Mouse (Mus musculus) monocyte, adult 5-6 weeks (primary cell): ENCODE results near the gene Asgr1. TPM values are rescaled to one million over a fixed set of nuclear protein-coding genes. Genes with fewer than 3 reads are reported as not detected.
A peak's percentile ranks its signal among the peaks of the same experiment; 100 is the strongest.
"Not testable (repeated sequence)": the region's sequence is repeated elsewhere in the genome, so short reads cannot be mapped to it uniquely, and the experiment has no call there.

Experiments
- ATAC-seq: fragments of 153-309, 156-312 bp; replicated peaks from 2 replicates; pipeline ENCODE4 v1.8.0; 2017; ENCODE audit warnings: mild to moderate bottlenecking; ENCODE audit not compliant: low TSS enrichment, insufficient number of reproducible peaks, severe bottlenecking, poor library complexity, low FRiP score
- total RNA-seq: library from RNA; stranded (forward); fragments of 200-1000, 200-491, 200-594 nt; gene quantifications from 3 replicates; pipeline ENCODE4 v1.2.3, GENCODE M21; 2017

The Asgr1 gene
- total RNA-seq, result not detected in 3 replicates

DNA sequence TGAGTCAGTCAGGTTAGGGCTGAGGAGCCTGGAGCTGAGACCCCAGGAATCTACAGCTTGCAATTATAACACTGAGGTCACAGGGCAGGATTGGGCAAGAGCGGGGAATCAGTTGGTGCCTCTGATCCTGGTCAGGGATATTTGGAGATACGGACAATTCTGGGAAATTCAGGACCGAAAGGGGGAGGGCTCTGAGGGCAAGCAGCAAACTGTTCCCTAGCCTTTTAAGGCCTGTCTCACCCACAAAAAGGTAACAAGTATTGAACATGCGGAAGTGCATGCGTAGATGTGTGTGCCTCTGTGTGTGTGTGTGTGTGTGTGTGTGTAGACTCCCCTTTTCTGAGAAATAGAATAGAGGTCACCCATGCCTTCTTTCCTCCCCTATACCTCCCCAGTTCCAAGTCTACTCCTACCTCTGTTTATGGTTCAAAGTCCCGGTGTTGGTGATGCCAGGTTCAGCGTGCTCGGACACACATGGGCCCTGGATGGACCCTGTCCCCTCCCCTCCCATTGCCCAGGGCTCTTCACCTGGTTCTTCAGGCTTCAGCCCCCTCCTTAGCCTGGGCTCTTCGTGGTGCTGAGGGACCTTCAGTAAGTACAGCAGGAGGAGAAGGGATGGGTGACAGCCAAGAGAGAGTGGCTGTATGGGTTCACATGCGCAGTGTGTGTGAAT, at the start of gene Asgr1:
Gene Asgr1, plus strand, starts transcription at position 188 of the 673 bp plus-strand sequence.
- ATAC-seq, result no peak

DNA sequence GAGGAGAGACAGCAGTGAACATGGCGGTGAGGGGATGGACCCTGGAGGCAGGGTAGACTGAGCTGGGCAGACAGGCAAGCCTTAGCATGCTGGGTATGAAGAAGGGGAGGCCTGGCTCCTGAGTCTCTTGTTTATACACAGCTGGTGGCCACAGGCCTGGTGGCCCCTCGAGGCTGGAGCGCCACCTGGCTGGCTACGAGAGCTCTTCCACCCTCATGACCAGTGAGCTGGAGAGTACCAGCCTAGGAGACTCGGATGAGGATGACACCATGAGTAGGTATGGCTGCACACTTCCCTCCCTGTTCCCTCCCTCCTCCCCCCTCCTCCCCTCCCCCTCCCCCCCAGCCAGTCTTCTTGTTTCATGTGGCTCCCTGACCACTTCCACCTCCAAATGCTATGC, 48.4 kb upstream of the Asgr1 start:
- ATAC-seq, result no peak

DNA sequence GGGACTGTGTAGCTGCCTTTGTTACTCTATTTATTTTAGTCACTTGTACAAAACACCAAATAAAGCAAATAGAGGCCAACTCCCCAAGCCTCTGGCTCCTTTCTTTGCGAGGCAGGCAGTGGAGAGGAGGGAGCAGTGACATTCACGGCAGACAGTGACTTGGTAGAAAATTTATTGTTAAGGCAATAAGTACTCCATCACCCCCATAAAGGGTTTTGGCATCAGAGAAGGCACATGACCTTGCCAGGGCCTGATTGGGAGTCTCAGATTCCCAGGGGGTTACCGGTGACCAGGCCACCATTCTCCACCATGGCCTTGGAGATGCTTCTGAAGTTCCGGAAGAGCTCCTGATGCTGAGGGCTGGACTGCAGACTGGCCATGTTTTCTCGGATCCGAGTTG, 43.9 kb upstream of the Asgr1 start:
- no peak for ATAC-seq

DNA sequence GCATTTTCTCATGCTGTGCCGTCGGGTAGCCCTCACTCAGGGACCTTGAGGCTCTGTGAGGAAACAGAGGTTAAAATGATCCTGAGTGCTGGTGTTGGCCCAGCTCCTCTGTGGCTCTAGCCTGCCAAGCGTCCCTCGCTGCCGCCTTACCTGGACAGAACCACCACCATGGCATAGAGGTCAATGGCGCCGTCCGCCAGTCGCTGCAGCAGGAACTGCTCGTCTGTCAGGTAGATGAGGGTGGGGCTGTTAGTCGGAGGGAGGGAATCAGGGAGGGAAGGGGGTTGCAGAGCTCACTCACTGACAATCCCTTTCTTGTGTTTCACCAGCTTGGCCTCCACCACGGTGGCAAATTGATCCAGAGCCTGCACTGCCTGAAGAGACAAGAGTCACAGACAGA, 43.3 kb upstream of the Asgr1 start:
- ATAC-seq, result no peak

DNA sequence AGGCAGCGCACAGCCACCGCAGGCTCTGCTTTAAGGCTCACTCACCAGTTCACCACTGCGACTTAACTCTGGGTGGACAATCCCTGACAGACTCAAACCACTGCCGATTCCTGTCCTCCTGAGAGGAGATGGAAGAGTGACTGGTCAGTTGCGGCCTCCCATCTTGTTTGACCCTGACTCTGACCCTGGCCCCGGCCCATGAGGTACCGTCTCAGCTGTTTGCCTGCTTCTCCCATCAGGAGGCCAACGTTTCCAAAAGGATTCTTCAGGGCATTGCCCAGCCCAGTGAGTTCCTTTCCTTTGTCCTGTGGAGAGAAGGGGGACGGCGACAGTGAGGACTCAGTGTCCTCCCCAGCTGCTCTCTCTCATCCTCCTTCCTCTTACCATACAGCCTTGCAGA, 42.9 kb upstream of the Asgr1 start:
- ATAC-seq, result no peak

DNA sequence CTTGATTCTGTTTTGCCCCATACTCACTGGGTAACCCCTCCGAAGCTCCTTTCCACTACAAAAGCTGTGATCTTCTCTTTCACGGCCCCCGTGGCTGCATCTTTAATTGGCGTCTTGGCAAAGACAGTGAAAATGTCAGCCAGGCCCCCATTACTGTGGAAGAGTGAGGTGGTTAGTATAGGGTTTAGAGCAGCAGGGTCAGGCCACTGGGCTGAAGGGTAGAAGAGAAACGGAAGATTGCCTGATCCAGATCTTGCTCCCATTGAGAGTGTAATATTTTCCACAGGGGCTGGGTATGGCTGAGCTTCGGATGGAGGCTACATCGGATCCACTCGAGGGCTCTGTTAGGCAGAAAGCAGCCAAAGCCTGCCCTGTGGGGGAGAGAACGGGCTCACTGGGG, 41.0 kb upstream of the Asgr1 start:
- ATAC-seq, result no peak

DNA sequence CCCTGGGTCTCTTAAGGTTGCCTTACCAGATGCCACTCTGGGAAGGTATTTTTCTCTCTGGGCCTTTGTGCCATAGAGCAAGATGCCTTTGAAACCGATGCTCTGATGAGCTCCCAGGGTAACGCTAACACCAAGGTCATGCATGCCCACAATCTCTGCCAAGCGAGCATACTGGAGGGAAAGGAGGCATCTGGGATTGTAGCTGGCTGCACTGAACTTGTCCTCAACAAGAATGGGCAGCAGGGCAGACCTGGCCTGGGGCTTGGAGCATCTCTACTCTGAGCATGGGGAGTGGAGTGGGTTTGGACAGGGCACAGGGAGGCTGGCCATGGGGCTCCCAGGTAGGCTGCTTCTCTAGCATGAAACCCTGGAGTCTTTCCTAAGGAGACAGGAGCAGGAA, 40.5 kb upstream of the Asgr1 start:
- no peak for ATAC-seq

DNA sequence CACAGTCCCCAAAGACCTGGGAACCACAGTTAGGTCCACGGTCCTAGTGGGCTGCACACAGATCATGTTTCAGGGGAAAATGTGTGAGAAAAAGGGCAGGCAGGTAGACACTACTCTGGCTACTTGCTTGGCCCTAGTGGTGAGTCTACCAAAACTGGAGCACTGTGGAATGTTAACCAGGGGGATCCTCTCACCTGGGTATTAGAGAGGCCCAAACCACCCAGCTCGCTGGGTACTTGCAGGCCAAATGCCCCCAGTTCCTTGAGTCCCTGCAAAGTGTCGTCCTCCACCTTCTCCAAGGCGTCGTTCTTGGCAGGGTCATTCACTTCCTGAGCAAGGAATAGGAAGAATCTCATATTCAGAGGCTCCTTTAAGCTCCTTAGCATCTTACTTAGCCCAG, 39.8 kb upstream of the Asgr1 start:
- no peak for ATAC-seq

DNA sequence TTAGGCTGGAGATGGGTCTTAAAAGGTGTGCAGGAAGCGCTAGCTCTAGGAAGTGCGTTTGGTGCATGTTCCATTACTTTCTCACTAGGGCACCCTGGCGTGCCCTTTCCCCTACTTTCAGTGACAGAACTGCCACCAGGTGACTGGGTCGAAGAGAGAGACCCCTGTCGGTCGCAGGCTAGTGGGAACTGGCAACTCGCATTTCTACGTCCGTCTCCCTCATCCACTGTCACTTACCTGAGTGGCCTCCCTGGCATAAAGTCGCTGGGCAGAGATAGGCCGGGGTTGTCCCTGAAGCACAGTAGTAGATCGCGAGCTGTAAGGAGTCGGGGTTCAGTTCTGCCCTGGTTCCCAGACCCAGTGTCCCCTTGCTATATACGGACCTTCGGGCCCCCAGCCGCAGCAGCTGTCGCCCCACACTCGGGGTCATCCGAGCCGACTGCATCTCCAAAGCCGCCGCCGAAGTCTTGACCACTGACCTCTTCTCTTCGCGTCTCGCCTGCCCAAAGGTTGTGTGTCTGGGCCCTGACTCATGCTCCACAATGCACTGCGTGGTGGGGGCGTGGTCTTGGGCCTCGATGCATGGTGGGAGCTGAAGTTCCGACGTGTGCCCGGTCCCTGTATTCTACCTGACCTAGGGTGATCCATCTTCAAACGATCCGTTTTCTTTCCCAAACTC, 38.9 kb upstream of the Asgr1 start, which contains the start of gene Acadvl:
Gene Acadvl, minus strand, starts transcription at position 532 of the 679 bp plus-strand sequence.
- peak; percentile 86 for ATAC-seq

DNA sequence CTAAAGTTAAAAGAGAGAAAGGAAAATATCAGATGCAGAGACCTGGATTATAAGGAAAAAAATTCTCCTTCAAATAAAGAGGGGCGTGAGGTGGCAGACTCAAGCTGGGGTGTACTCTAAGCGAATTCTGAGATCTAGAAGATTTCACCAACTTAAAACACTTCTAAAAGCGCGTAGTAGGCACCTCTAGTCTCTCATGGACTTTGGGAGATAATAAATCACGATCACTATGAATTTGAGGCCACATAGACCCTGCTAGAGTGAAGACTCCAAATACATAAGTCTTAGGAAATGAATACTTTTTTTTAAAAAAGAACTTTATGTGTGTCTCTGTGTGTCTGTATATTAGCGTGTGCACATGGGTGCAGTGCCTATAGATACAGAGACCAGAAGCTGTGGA, 38.2 kb upstream of the Asgr1 start:
- ATAC-seq, result no peak

DNA sequence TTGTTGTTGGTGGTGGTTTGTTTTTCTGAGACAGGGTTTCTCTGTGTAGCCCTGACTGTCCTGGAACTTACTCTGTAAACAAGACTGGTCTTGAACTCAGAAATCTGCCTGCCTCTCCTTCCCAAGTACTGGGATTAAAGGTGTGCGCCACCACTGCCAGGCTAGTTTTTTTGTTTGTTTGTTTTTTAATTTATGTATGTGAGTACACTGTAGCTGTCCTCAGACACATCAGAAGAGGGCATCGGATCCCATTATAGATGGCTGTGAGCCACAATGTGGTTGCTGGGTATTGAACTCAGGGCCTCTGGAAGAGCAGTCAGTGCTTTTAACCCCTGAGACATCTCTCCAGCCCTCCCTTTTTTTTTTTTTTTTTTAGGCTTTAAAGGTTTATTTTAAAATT, 37.7 kb upstream of the Asgr1 start:
- not testable (repeated sequence) for ATAC-seq

DNA sequence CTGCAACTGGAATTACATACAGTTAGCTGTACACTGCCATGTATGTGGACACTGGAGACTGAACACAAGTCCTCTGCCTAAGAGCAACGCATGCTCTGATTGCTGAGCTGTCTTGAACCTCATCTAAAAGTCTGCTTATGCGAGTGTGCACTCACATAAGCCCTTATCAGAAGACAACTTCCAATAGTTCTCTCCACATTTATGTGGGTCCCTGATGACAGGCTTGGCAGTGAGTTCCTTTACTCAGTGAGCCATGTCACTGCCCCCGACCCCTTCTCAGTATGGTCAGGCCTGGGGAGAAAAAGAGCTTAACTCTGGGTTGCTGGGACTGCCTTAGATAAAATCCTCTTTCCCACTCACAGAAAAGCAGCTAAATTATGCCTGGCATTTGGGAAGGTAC, 37.2 kb upstream of the Asgr1 start, which contains the start of gene Dlg4:
Gene Dlg4, plus strand, starts transcription at position 274 of the 400 bp plus-strand sequence.
- ATAC-seq, result no peak

DNA sequence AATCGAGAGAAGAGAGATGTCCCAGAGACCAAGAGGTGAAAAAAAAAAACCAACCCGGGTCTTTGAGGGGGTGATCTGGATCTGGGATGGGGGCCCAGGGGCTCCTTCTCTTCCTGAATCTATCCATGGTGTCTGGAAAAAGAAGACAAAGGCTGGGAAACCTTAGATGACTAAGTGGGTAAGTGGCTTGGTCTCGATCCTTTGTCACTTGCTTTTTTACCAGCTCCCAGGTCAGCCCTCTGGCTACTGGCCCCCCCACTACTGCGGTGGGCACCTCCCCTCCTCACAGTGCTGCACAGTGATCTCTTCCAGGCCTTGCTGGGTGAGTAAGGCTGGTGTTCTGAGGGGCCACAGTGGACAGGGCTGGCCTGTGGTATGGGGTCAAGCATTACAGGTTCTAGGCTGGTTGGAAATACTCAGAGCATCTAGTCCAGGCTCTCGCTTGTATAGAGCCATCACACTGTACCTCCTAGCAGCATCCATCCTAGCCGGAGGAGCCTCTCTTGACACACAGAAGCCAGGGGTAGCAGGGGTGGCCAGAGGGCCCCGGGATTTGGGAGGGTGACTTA, 36.6 kb upstream of the Asgr1 start:
- ATAC-seq, result no peak

DNA sequence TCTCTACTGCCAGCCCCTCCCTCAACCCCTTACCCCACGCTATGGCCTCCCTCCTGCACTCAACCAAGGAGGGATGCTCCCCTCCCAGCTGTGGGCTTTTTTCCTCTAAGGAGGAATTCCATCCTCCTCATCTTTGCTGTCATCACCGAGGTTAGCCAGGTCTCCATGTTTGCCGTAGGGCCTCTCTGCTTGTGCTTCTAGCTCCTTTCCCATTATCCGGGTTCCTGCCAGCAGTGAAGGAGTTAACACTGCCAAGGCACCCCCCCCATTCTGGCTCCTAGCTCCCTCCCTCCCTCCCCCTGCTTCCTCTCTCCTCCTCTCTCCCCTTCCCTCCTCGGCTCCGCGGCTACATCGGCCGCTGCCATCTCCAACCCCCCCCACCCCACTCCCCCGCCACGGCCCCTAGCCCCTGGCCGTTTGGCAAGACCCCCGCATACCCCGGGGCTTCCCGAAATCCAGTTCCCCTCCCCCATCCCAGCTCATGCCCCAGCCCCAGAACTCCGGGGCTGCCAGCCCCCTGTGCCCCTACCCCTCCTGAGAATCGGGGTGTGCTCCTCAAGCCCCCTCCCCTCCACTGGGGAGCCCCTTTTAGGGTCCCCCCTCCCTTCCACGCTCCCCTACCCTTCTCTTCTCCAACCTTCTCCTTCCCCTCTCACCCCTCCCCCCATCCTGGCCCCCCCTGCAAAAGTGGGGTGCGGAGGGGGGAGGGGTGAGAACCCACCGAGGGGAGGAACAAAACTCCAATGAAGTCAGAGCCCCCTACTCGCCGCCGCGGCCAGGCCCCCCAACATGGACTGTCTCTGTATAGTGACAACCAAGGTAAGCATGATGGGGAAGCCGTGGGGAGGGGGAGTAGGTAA, 35.5 kb upstream of the Asgr1 start:
- ATAC-seq, result no peak

DNA sequence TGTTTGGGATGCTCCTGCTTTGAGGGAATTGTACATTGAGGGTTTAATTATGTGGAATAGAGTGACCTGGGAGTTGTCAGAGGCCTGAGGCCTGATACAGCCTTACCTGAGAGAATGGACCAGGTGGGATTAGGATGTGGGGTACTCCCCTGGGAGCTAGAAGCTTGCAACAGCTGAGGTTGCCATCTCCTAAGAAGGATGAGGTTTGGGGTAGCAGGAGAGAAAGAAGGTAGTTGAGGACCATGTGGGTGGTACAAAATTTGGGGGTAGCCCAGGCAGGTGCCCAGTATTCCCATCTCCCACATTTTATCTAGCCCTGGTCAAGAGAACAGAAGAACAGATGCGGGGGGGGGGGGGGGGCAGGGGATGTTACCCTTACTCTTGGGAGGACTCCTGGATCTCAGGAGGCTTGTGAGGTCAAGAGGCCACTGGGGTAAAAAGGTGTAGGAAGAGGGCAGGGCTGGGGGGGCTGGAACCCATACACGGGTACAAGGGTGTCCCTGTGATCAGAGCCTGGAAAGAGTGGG, 34.3 kb upstream of the Asgr1 start:
- no peak for ATAC-seq

DNA sequence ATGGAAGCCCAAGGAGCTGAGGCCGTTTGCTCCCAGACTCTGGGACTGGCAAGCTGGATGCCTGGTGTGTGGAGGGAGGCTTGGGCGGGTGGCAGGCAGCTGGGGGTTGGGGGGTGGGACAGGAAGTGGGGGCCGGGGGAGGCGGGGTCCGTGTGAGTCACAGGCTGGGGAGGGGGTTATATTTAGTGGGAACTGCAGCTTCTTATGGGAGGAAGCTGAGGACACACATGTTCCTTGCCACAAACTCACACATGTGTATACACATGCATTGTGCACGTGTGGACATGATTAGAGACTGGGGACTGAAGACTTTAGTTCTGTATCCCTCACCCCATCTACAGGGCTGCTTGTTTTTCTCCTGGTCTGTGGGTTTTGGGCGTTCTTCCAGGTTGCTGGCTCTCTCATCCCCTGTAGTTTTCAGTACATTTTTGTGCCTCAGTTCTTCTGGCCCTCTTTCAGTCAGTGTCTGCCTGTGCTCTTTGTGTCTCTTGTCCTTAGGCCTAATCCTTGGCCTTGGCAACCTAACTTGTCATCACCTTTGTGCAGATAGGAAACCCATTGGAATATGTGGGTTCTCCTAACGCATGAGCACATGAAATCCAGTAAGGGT, 33.8 kb upstream of the Asgr1 start:
- ATAC-seq, result no peak

DNA sequence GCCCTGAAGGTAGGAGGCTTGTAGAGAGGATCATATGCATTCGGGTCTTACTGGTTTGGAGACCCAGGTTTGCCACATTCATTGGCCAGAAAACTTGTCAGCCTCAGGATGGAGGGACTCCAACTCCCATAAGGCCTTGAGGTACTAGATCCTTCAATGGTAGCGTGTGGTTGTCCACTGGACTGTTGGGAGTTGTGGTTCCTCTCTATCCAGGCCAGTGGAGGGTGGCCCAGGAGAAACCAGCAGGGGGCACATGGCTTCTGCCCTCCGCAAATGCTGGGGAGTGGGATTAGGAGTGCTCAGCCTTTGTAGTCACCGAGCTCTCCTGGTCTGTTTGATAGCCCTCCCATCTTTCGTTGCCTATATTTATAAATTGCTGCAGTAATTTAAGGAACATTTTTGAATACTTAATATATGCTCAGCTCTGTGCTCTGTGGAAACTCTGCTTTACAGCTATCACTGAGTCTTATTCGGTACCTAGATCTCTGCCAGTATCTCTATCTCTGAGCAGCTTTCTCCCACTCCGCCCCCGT, 33.1 kb upstream of the Asgr1 start:
- ATAC-seq, result peak; percentile 80
